Mouse (Mus musculus) E14TG2a.4 (cell line): ENCODE results near the gene Ulk3.

Experiments used
- H3K27me3 ChIP-seq: 2 replicates; pipeline ENCODE4 v1.6.1; 2014; ENCODE audit warnings: low read length, control low read depth; ENCODE audit not compliant: insufficient read depth
- H3K36me3 ChIP-seq: 2 replicates; pipeline ENCODE4 v1.6.1; 2014; ENCODE audit warnings: low read length, control low read depth; ENCODE audit not compliant: insufficient read depth
- H3K4me1 ChIP-seq: replicated peaks from 2 replicates; pipeline ENCODE4 v1.6.1; 2014; ENCODE audit warnings: low read depth, low read length, control low read depth
- H3K4me3 ChIP-seq: replicated peaks from 2 replicates; pipeline ENCODE4 v1.5.1; 2014; ENCODE audit warnings: mild to moderate bottlenecking, low read length
- H3K9me3 ChIP-seq: 2 replicates; pipeline ENCODE4 v1.6.1; 2014; ENCODE audit warnings: low read length, control low read depth
- CTCF ChIP-seq: conservative IDR thresholded peaks from 2 replicates; pipeline ENCODE4 v1.5.1; 2014; ENCODE audit warnings: low read length
- NANOG ChIP-seq: IDR thresholded peaks from 2 replicates; pipeline ENCODE4 v1.6.1; 2014; ENCODE audit warnings: borderline replicate concordance, low read length, mixed read lengths
- POU5F1 ChIP-seq: IDR thresholded peaks from 2 replicates; pipeline ENCODE4 v1.6.1; 2014; ENCODE audit warnings: low read length, borderline replicate concordance

The Ulk3 gene

GRCm38 (mm10) chr9:57589224-57590126 is at the start of gene Ulk3:
Gene Ulk3, plus strand, starts transcription at chr9:57589452.
- H3K36me3 ChIP-seq: peaks cover 71% of the 10 kb centered on the region
- peak within 1 kb of the TSS; percentile 91 for H3K4me3 ChIP-seq
- no peaks in the 10 kb centered on the region; the same call in 1 of the 2 replicates for H3K27me3 ChIP-seq
- no peak for TF ChIP-seq POU5F1
- no peak for TF ChIP-seq CTCF
- no peaks in the 10 kb centered on the region for H3K9me3 ChIP-seq
- H3K4me1 ChIP-seq: peaks cover 57% of the 10 kb centered on the region

DNA sequence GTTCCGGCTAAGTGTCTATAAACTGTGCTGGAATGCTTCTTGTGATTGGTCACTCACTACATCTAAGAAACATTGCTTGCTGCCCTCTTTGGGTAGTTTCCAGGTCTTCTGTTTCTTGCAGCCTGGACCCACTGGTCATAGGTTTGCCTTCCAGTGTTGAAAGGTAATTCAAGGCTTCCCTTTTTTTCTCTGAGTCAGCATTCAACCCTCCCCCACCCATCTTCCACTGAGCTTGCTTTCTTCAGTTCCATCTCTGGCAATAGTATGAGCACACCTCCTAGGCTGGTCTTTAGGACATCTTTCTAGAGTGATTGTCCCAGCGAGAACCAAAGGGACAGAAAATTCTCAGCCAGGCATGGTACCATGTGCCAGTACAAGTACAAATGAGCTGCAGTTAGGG is 49.7 kb upstream of the Ulk3 start:
- H3K4me1 ChIP-seq: peaks cover 55% of the 10 kb centered on the region
- no peaks in the 10 kb centered on the region for H3K9me3 ChIP-seq
- H3K4me3 ChIP-seq: no peak overlapping the region
- TF ChIP-seq NANOG (no peak), CTCF (no peak), POU5F1 (no peak)
- peaks cover 76% of the 10 kb centered on the region for H3K36me3 ChIP-seq
- no peaks in the 10 kb centered on the region for H3K27me3 ChIP-seq

DNA sequence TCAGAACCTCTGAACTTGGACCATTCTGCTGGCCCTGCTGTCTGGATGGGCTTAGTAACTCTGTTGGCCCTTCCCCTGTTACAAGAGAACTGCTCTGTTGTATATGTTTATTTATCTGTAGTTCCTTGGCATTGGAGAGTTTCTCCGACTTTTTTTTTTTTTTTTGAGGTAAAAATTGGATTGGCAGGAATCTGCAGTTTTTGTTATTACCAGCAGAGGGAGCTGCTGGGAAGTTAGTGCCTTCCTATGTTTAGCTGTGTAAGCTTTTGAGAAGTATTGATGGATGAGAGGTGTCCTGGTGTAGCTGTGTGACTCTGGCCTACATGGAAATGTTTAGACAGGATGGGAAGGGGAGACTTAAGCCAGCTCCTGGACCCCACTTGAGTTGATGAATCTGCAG is 47.9 kb upstream of the Ulk3 start:
- Histone ChIP-seq H3K9me3 (no peaks in the 10 kb centered on the region), H3K36me3 (peaks cover 79% of the 10 kb centered on the region), H3K27me3 (no peaks in the 10 kb centered on the region), H3K4me1 (peaks cover 57% of the 10 kb centered on the region), H3K4me3 (no peak overlapping the region)
- peak; percentile 76 for TF ChIP-seq CTCF
- TF ChIP-seq POU5F1: no peak

- Histone ChIP-seq H3K36me3 (peaks cover 98% of the 10 kb centered on the region), H3K4me3 (no peak overlapping the region), H3K4me1 (peaks cover 62% of the 10 kb centered on the region), H3K9me3 (no peaks in the 10 kb centered on the region), H3K27me3 (no peaks in the 10 kb centered on the region)
- TF ChIP-seq POU5F1: no peak
- no peak for TF ChIP-seq CTCF
- no peak for TF ChIP-seq NANOG
Measured at GRCm38 (mm10) chr9:57543951-57544350, 45.3 kb upstream of the Ulk3 start.

- Histone ChIP-seq H3K9me3 (peaks cover 23% of the 10 kb centered on the region), H3K4me1 (peaks cover 61% of the 10 kb centered on the region), H3K4me3 (peak overlapping the region; percentile 57; the same call in 1 of the 2 replicates), H3K27me3 (no peaks in the 10 kb centered on the region), H3K36me3 (peaks cover 91% of the 10 kb centered on the region)
- TF ChIP-seq CTCF: no peak
- TF ChIP-seq POU5F1: no peak
- no peak for TF ChIP-seq NANOG
Measured at GRCm38 (mm10) chr9:57547287-57547686, 42.0 kb upstream of the Ulk3 start.

DNA sequence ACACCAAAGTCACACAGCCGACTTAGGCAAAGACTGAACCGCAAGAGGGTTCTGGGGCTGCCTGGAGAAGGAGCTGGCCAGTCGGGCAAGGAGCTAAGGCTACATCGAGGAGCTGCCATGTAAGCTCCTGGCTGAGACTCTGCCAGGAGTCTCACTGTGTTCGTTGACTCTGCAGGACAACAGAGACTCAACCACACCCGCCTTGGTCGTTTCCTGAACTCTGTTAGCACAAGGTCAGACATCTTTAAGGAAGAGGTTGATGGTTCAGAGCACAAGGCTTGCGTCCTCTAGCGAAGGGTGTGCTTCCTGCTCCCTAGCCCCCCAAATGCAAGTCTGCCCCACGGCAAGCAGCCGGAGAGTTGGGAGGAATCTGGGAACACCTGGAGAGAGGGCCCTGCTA is 41.4 kb upstream of the Ulk3 start:
- H3K27me3 ChIP-seq: no peaks in the 10 kb centered on the region
- peak overlapping the region; percentile 57 for H3K4me3 ChIP-seq
- peaks cover 24% of the 10 kb centered on the region for H3K9me3 ChIP-seq
- TF ChIP-seq NANOG (no peak), POU5F1 (no peak)
- peaks cover 63% of the 10 kb centered on the region for H3K4me1 ChIP-seq
- peaks cover 85% of the 10 kb centered on the region for H3K36me3 ChIP-seq

DNA sequence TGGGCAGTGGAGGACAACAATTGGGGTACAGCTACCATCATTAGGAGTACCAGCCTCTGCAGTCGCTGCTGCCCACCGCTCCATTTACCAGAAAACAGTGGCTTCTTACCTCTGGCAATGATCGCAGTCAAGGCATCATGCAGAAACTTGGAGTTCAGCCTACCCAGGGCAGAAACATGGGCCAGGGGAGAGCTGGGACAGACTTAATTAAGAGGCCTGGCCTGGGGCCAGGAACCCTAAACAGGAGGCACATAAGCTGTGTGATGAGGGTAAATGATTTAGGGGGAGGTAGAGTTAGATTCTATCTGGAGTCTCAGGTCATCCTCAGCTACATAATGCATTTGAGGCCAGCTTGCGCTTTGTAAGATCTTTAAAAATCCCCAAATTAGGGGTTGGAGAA is 40.1 kb upstream of the Ulk3 start:
- Histone ChIP-seq H3K4me1 (peaks cover 69% of the 10 kb centered on the region), H3K36me3 (peaks cover 72% of the 10 kb centered on the region), H3K27me3 (no peaks in the 10 kb centered on the region), H3K4me3 (no peak overlapping the region), H3K9me3 (peaks cover 24% of the 10 kb centered on the region)
- TF ChIP-seq NANOG (no peak), POU5F1 (no peak), CTCF (no peak)

- Histone ChIP-seq H3K4me3 (no peak overlapping the region), H3K36me3 (peaks cover 60% of the 10 kb centered on the region), H3K4me1 (peaks cover 70% of the 10 kb centered on the region), H3K27me3 (no peaks in the 10 kb centered on the region), H3K9me3 (peaks cover 24% of the 10 kb centered on the region)
- no peak for TF ChIP-seq POU5F1
- no peak for TF ChIP-seq CTCF
- TF ChIP-seq NANOG: no peak
Measured at GRCm38 (mm10) chr9:57550126-57550862, 39.0 kb upstream of the Ulk3 start.
